Mouse (Mus musculus) midbrain, embryonic 11.5 days (tissue): ENCODE data around the gene 1700092M07Rik. TPM values are rescaled to one million over a fixed set of nuclear protein-coding genes. Genes with fewer than 3 reads are reported as not detected.

Experiments used
- microRNA-seq: library from miRNA; unstranded; fragments of <30 nt; microRNA quantifications from one replicate; pipeline ENCODE4, GENCODE M21; 2017
- polyA plus RNA-seq: library from polyadenylated mRNA; unstranded; fragments of >200 nt; fragmentation: Nextera tagmentation; extraction: Ambion mirVana; gene quantifications from 2 replicates; pipeline ENCODE4 v1.2.1, GENCODE M21; 2014

Gene 1700092M07Rik
- polyA plus RNA-seq, 1 experiment from 2014 or later: 2.7 TPM

Small RNA genes lying within 50 kb of the gene (microRNA-seq; reads per million reads assigned to microRNA genes)
- not detected for gene Mir6992

Other genes starting within 250 kb of the 1700092M07Rik start
- 0.28 and 0.33 TPM in 2 replicates for gene Slc22a8, start 149.5 kb upstream of the 1700092M07Rik start, polyA plus RNA-seq
- 0.42 and 0.51 TPM in 2 replicates for gene Slc22a6, start 122.7 kb upstream of the 1700092M07Rik start, polyA plus RNA-seq
- gene Chrm1, start 76.9 kb upstream of the 1700092M07Rik start, polyA plus RNA-seq: 0.04 TPM in 2 replicates
- 139 and 142 TPM in 2 replicates for gene Slc3a2, start 17.3 kb upstream of the 1700092M07Rik start, polyA plus RNA-seq
- gene Wdr74, start 4.9 kb upstream of the 1700092M07Rik start, polyA plus RNA-seq: 74.2 and 83.7 TPM in 2 replicates
- gene Stx5a, start 695 bp downstream of the 1700092M07Rik start, polyA plus RNA-seq: 85.6 and 94.7 TPM in 2 replicates
- gene Nxf1, start 16.4 kb downstream of the 1700092M07Rik start, polyA plus RNA-seq: 209 and 235 TPM in 2 replicates
- 190 and 197 TPM in 2 replicates for gene Tmem223, start 30.3 kb downstream of the 1700092M07Rik start, polyA plus RNA-seq
- 40.8 and 45.7 TPM in 2 replicates for gene Tmem179b, start 33.7 kb downstream of the 1700092M07Rik start, polyA plus RNA-seq
- 15.4 and 19.6 TPM in 2 replicates for gene Taf6l, start 45.7 kb downstream of the 1700092M07Rik start, polyA plus RNA-seq
- gene Polr2g, start 57.9 kb downstream of the 1700092M07Rik start, polyA plus RNA-seq: 169 and 177 TPM in 2 replicates
- gene Zbtb3, start 61.8 kb downstream of the 1700092M07Rik start, polyA plus RNA-seq: 6.1 and 6.5 TPM in 2 replicates
- 51.7 and 59.7 TPM in 2 replicates for gene Ttc9c, start 78.6 kb downstream of the 1700092M07Rik start, polyA plus RNA-seq
- gene Hnrnpul2, start 79.3 kb downstream of the 1700092M07Rik start, polyA plus RNA-seq: 6.1 and 6.2 TPM in 2 replicates
- gene AC129217.1, start 89.1 kb downstream of the 1700092M07Rik start, polyA plus RNA-seq: not detected in 2 replicates
- gene Bscl2, start 96.7 kb downstream of the 1700092M07Rik start, polyA plus RNA-seq: 50.6 and 52.7 TPM in 2 replicates
- gene Gng3, start 98.5 kb downstream of the 1700092M07Rik start, polyA plus RNA-seq: 128 and 133 TPM in 2 replicates
- 0.18 and 0.30 TPM in 2 replicates for gene Lrrn4cl, start 110.0 kb downstream of the 1700092M07Rik start, polyA plus RNA-seq
- 169 and 183 TPM in 2 replicates for gene Ubxn1, start 130.8 kb downstream of the 1700092M07Rik start, polyA plus RNA-seq
- 54.6 and 59.1 TPM in 2 replicates for gene Uqcc3, start 140.2 kb downstream of the 1700092M07Rik start, polyA plus RNA-seq
- gene Lbhd1, start 143.0 kb downstream of the 1700092M07Rik start, polyA plus RNA-seq: 109 and 123 TPM in 2 replicates
- gene Gm49403, start 143.2 kb downstream of the 1700092M07Rik start, polyA plus RNA-seq: not detected in 2 replicates
- 115 and 116 TPM in 2 replicates for gene 1810009A15Rik, start 148.1 kb downstream of the 1700092M07Rik start, polyA plus RNA-seq
- not detected in 2 replicates for gene Gm49416, start 148.2 kb downstream of the 1700092M07Rik start, polyA plus RNA-seq
- 29.7 and 33.3 TPM in 2 replicates for gene Ints5, start 152.3 kb downstream of the 1700092M07Rik start, polyA plus RNA-seq
- gene Ganab, start 157.4 kb downstream of the 1700092M07Rik start, polyA plus RNA-seq: 101 and 109 TPM in 2 replicates
- 42.1 and 46.0 TPM in 2 replicates for gene B3gat3, start 179.7 kb downstream of the 1700092M07Rik start, polyA plus RNA-seq
- gene Rom1, start 188.6 kb downstream of the 1700092M07Rik start, polyA plus RNA-seq: 1.4 and 2.3 TPM in 2 replicates
- 5.8 and 8.2 TPM in 2 replicates for gene Eml3, start 188.8 kb downstream of the 1700092M07Rik start, polyA plus RNA-seq
- gene Mta2, start 201.2 kb downstream of the 1700092M07Rik start, polyA plus RNA-seq: 50.9 and 56.0 TPM in 2 replicates
- gene Tut1, start 213.1 kb downstream of the 1700092M07Rik start, polyA plus RNA-seq: 23.5 and 28.4 TPM in 2 replicates
- 435 and 439 TPM in 2 replicates for gene Eef1g, start 226.3 kb downstream of the 1700092M07Rik start, polyA plus RNA-seq
- 5.0 and 6.3 TPM in 2 replicates for gene Ahnak, start 248.6 kb downstream of the 1700092M07Rik start, polyA plus RNA-seq